Mouse (Mus musculus): ENCODE measurements around the gene Peg10. TPM values are rescaled to one million over a fixed set of nuclear protein-coding genes. Genes with fewer than 3 reads are reported as not detected.
A peak's percentile ranks its signal among the peaks of the same experiment; 100 is the strongest.
"Not testable (repeated sequence)": the region's sequence is repeated elsewhere in the genome, so short reads cannot be mapped to it uniquely, and the experiment has no call there.

Peg10 gene
- polyA plus RNA-seq, 1 experiment from 2014 or later = 17.4 TPM

- ATAC-seq = no peak
- in situ Hi-C loops (cut with MboI; ENCODE audit: low pct_unique_long_range_greater_than_20kb) = loop anchor here (10.0 to 25.0 kb wide), 2 partner anchors 336 to 366 kb away; no protein-coding TSS in a partner anchor
- H3K27me3 ChIP-seq = peaks cover 3% of the 10 kb centered on the region
- POLR2A ChIA-PET = no interaction called here
- no peak for DNase-seq (ENCODE audit: low read depth, low spot score)
- TF ChIP-seq CTCF (IDR thresholded peaks at IDR 0.05) = no peak
- CTCF ChIA-PET = no interaction called here
Observed at GRCm38 (mm10) chr6:4748506-4748961, 1.4 kb downstream of the Peg10 start.

- ChIA-PET CTCF (no interaction called here), POLR2A (no interaction called here)
- no peak for TF ChIP-seq CTCF (IDR thresholded peaks at IDR 0.05)
- H3K27me3 ChIP-seq = peaks cover 3% of the 10 kb centered on the region
- DNase-seq (ENCODE audit: low read depth, low spot score) = peak; percentile 71
- in situ Hi-C loops (cut with MboI; ENCODE audit: low pct_unique_long_range_greater_than_20kb) = loop anchor here (10.0 to 25.0 kb wide), 2 partner anchors 337 to 366 kb away; no protein-coding TSS in a partner anchor
- peak; percentile 81 for ATAC-seq
Observed at GRCm38 (mm10) chr6:4749091-4749490, 2.0 kb downstream of the Peg10 start.

GRCm38 (mm10) chr6:4751355-4751754, 4.2 kb downstream of the Peg10 start:
- ATAC-seq = no peak
- ChIA-PET CTCF (no interaction called here), POLR2A (no interaction called here)
- H3K27me3 ChIP-seq = no peaks in the 10 kb centered on the region
- in situ Hi-C loops (cut with MboI; ENCODE audit: low pct_unique_long_range_greater_than_20kb) = loop anchor here (10.0 kb wide), 1 partner anchor 633 kb away; the partner anchor contains the start of gene Asb4
- DNase-seq (ENCODE audit: low read depth, low spot score) = no peak
- no peak for TF ChIP-seq CTCF (IDR thresholded peaks at IDR 0.05)

- TF ChIP-seq CTCF (IDR thresholded peaks at IDR 0.05) = no peak
- in situ Hi-C loops (cut with MboI; ENCODE audit: low pct_unique_long_range_greater_than_20kb) = loop anchor here (10.0 kb wide), 1 partner anchor 631 kb away; the partner anchor contains the start of gene Asb4
- no peaks in the 10 kb centered on the region for H3K27me3 ChIP-seq
- ATAC-seq = no peak
- DNase-seq (ENCODE audit: low read depth, low spot score) = no peak
- POLR2A ChIA-PET = no interaction called here
- CTCF ChIA-PET = no interaction called here
Observed at GRCm38 (mm10) chr6:4754286-4754685, 7.2 kb downstream of the Peg10 start.

GRCm38 (mm10) chr6:4754886-4755285, 7.8 kb downstream of the Peg10 start:
- CTCF ChIA-PET = no interaction called here
- TF ChIP-seq CTCF (IDR thresholded peaks at IDR 0.05) = no peak
- DNase-seq (ENCODE audit: low read depth, low spot score) = no peak
- POLR2A ChIA-PET = no interaction called here
- no peaks in the 10 kb centered on the region for H3K27me3 ChIP-seq
- ATAC-seq = no peak
- in situ Hi-C loops (cut with MboI; ENCODE audit: low pct_unique_long_range_greater_than_20kb) = loop anchor here (10.0 kb wide), 1 partner anchor 630 kb away; the partner anchor contains the start of gene Asb4

GRCm38 (mm10) chr6:4761415-4762142, 14.5 kb downstream of the Peg10 start:
- POLR2A ChIA-PET; CTCF ChIA-PET; H3K27me3 ChIP-seq; in situ Hi-C loops (cut with MboI; ENCODE audit: low pct_unique_long_range_greater_than_20kb); ATAC-seq; DNase-seq (ENCODE audit: low read depth, low spot score): not testable (repeated sequence)

GRCm38 (mm10) chr6:4762252-4762651, 15.1 kb downstream of the Peg10 start:
- ChIA-PET POLR2A (no interaction called here), CTCF (no interaction called here)
- H3K27me3 ChIP-seq = no peaks in the 10 kb centered on the region
- TF ChIP-seq CTCF (IDR thresholded peaks at IDR 0.05) = no peak
- DNase-seq (ENCODE audit: low read depth, low spot score) (no peak), ATAC-seq (peak; percentile 100)
- in situ Hi-C loops (cut with MboI; ENCODE audit: low pct_unique_long_range_greater_than_20kb) = no loop called here

- H3K27me3 ChIP-seq = peaks cover 7% of the 10 kb centered on the region
- no peak for TF ChIP-seq CTCF (IDR thresholded peaks at IDR 0.05)
- no peak for DNase-seq (ENCODE audit: low read depth, low spot score)
- in situ Hi-C loops (cut with MboI; ENCODE audit: low pct_unique_long_range_greater_than_20kb) = no loop called here
- POLR2A ChIA-PET = interaction anchor here (0.7 kb wide), 1 partner anchor 25 kb away, joined by 4 read pairs; no protein-coding TSS in a partner anchor
- CTCF ChIA-PET = no interaction called here
- ATAC-seq = no peak
Observed at GRCm38 (mm10) chr6:4796281-4796680, 49.2 kb downstream of the Peg10 start.

GRCm38 (mm10) chr6:4797317-4797716, 50.2 kb downstream of the Peg10 start:
- ATAC-seq = not testable (repeated sequence)

GRCm38 (mm10) chr6:4798382-4798781, 51.3 kb downstream of the Peg10 start:
- no peak for TF ChIP-seq CTCF (IDR thresholded peaks at IDR 0.05)
- CTCF ChIA-PET = no interaction called here
- ATAC-seq (no peak), DNase-seq (ENCODE audit: low read depth, low spot score) (no peak)
- peaks cover 7% of the 10 kb centered on the region for H3K27me3 ChIP-seq
- in situ Hi-C loops (cut with MboI; ENCODE audit: low pct_unique_long_range_greater_than_20kb) = no loop called here
- POLR2A ChIA-PET = no interaction called here

More at GRCm38 (mm10) chr6:4797317-4797716, 50.2 kb downstream of the Peg10 start:
- DNase-seq (ENCODE audit: low read depth, low spot score); H3K27me3 ChIP-seq; POLR2A ChIA-PET; in situ Hi-C loops (cut with MboI; ENCODE audit: low pct_unique_long_range_greater_than_20kb); CTCF ChIA-PET: not testable (repeated sequence)

GRCm38 (mm10) chr6:4799359-4799758, 52.3 kb downstream of the Peg10 start:
- peaks cover 7% of the 10 kb centered on the region for H3K27me3 ChIP-seq
- ChIA-PET CTCF (no interaction called here), POLR2A (no interaction called here)
- ATAC-seq (no peak), DNase-seq (ENCODE audit: low read depth, low spot score) (no peak)
- TF ChIP-seq CTCF (IDR thresholded peaks at IDR 0.05) = peak; percentile 29
- in situ Hi-C loops (cut with MboI; ENCODE audit: low pct_unique_long_range_greater_than_20kb) = no loop called here
